Mouse (Mus musculus): ENCODE data around the gene Dnm3.

Dnm3 gene

DNA sequence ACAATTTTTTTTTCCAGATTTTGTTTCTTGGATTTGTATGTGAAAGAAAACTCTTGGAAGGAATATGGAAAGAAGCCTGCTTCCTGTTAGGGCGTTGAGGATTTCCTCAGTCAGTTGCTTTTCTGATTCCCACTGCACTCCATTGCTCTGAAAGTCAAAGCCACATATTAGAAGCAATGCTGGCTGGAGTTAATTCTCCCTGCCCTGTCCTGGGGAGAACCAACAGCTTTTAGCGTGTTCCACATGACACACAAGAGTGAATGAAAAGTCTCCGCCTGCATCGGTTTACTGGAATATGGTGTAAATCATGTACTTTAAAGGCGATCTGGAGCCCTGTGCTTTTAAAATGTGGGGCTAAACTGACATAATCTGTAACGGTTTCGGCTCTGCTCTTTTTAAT, 424.6 kb downstream of the Dnm3 start:
- DNase-seq: no peak

DNA sequence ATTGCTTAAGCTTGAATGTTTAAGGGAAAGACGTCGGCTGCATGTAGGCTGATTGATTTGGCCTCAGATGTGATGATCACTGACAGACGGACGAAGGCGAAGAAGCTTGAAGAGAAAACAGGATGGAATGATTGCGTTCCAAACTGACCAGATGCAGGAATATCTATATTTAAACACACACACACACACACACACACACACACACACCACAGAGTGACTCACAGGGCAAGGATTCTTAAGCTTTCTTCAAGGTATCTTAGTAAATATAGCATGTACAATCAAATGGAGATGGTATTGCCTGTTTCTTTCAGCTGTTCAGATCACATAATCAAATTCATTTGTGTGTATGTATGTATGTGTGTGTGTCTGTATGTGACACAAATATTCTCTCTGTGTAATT, 425.1 kb downstream of the Dnm3 start:
- DNase-seq: no peak

DNA sequence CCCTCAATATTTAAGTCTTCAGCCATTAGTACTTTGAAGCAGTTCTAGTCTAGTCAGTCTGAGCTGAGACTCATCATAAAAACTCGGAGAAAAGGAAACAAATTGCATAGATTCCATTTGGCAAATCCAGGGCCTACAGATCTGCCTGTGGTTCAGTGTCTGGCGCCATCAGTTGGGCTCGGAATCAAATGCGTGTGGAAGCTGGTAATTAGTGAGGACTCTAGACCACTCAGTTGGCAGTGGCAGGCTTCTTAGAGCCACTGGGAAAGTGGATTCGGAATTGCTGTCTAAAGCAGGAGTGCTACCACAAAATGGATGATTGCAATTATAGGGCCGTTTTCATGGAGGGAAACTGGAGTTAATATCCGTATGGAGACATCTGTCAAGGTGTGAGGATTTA, 425.7 kb downstream of the Dnm3 start:
- no peak for DNase-seq

DNA sequence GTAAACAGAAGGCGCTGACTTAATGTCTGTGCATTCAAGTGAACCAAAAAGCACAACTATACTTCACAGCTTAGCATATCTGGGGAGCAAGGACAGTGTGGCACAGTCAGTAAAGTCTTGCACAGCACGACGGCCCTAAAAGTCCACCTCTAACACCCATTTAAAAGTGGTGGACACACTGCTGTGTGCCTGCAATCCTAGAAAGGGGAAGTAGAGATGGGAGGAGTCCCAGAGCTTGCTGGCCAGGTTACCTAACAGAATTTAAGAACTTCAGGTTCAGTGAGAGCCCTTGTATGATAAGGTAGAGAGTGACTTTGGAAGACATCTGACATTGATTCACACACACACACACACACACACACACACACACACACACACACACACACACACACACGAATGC, 426.1 kb downstream of the Dnm3 start:
- DNase-seq: no peak

DNA sequence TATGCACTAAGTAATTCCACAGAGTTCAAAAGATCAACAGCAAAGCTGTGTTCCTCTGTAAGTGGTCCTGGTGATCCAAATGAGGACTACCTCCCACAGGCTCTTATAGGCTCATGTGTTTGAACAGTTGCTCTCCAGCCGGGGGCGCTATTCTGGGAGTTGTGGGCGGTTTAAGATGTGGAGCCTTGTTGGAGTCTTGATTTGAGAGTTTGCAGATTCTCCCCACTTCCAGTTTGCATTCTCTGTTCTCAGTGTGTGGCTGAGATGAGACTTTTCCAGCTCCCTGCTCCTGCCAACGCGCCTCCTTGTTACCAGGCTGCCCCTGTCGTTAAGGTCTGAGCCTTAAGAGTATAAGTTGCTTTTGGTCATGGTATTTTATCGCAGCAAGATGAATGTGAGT, 430.2 kb downstream of the Dnm3 start:
- no peak for DNase-seq

DNA sequence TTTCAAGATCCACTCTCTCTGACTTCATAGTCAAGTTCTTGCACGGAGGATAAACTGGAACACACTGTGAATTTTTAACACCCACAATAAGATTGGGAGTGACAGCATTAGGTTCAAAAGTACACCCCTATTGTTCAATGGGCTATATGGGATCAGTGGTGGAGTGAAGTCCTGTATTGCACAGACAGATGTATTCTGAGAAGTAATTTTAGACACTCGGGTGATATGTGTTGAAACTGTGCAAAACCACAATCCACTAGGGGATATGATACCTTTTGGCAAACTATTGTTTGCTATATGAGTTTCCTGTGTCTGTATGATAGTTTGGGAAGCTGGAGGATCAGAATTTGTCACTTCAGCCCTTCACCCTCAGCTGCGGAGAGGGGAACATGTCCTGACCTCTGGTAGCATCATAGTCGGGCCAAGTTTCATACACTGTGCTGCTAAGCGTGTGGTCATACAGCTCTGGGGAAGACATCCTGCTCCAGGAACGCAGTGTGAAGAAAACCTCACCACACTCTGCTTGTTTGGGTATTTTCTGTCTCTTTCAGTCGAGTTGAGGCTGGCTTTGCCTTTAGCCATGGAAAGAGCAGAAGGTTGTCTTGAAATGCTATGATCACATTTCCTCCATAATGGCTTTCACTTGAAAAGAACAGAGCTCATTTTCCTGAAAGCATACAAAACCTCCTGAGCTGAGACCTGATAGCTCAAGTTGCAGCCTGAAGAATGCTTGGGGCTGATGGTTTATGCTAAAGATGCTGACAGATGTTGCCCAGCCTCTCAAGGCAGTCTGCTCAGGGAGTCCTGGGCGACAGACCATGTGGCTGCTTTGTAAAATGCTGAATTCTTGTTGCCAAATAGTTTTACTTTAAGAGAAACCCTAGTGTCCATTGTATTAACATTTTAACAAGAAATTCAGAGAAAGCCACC, 433.8 kb downstream of the Dnm3 start:
- DNase-seq: no peak

DNA sequence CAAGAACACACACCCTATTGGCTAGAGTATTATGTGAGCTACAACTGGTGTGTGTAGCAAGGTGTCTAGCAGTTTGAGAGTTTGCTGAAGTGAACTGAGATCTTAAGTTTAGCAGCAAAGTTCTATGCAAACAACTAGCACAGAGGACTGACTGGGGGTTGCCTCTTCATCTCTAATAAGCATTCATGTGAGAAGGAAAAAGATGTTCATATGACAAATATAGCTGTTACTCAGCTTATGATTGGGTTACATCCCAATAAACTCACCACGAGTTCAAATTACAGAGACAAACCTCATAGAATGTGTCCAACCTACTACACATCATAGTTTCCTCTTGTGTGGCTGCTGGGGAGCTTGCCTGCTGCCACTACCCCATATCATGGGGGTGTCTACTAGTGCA, 434.6 kb downstream of the Dnm3 start:
- no peak for DNase-seq

DNA sequence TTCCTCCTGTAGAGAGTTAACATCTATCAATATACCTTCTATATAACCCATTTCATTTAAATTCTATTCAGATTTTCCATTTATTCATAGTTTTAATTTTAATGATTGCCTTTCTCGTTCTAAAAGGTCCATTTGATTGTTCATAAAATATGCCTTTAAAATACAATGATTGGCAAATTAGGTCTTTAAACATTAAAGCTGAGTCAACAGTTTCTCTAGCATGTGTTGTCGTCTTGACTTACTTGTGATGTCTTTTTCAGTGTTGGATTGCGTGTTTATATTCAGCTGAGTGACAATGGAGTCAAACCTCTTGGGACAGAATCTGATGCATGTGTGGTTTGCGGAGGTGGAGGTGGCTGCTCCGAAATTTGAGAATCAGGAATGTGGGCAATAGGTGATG, 435.4 kb downstream of the Dnm3 start:
- DNase-seq: no peak

DNA sequence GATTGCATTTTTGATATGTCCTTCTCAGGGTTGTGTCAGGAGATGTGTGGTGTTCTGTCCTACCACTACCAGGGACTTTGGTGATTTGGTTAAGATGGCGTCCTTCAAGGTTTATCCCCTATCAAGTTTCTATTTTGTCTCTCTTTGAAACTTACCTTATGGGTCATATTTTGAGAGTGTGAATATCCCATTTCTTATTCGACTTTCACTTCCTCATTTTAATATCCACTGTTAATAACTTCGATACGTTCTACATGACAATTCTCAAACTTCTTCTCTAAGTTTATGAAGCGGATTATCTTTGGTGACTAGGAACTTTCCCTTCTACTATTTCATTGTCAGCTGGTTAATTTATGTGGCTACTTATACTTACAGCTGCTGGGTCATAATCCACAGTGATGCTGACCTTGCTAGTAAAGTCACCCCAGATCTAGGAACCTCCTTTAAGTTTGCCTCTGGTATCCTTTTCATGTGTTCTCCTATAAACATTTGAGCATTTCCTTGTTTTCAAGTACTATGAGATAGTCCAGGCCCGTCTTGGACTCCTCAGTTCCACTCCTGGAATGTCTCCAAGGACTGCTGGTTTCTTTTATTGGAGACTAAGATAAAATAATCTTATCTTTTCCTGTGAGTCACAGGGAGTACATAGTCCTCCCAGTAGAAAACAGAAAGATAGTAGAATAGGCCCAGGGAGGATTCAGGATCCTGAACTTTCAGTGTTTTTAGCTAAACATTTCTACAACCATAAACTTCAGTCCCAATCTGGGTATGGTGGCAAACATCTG, 437.2 kb downstream of the Dnm3 start:
- no peak for DNase-seq

DNA sequence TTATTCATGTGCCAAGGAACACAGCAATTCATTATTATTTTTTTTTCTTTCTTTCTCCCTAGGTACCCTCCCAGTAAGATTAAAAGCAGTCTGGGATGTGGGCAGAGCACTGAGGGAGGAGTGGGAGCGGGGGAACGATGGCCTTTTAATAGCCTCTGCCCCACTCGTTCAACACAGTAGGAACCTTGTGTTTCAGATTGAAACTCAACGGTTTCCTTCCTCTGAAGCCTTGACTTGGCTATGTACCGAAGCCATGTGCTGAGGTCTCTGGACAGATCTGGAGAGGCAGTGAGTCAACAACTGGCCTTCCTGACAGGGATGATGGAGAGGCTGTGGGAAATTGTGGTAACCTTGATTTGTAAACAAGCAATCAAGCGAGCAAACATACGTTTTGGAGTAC, 438.0 kb downstream of the Dnm3 start:
- no peak for DNase-seq

DNA sequence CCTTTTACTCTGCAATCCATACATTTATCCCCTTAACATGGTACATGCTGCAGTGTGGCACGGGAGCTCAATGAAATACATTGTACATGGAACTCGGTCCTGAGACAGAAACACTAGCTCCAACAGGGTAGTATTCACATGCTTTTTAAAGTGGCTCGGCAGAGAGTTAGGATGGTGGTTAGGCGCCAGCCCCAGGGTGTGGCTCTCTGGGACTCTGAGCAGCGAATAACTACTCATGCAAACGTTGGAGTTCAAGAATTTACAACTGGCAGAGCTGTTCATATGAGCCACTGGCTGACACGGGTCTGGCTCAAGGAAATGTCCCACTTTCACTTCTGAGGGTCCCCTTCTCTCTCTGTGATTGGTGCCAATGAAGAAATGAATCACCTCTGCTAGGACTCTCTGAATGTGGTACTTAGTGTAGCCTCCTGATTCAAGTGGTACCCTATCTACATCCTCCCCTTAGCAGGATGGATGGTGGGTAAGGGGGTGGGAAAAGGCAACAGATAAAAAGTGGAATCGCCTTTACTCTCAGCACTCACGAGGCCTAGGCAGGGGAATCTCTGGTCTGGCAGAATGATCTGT, 438.7 kb downstream of the Dnm3 start:
- no peak for DNase-seq

DNA sequence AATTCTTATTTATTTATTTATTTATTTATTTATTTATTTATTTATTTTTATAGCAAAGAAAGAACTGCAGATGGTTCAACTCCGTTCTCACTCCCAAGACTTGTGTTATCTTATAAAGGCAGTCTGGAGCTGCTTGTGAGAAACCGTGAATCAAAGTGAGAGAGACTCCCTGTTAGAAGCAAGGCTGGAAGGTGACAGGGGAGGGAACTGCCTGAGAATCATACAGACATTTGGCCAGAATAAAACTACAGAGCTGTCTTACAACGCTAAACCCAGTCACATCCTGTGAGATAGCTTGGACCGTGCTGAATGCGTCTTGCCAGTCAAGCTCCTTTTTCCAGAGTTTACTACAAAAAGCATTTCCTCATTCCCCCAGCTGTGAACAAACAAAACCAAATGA, 439.4 kb downstream of the Dnm3 start:
- DNase-seq: no peak

DNA sequence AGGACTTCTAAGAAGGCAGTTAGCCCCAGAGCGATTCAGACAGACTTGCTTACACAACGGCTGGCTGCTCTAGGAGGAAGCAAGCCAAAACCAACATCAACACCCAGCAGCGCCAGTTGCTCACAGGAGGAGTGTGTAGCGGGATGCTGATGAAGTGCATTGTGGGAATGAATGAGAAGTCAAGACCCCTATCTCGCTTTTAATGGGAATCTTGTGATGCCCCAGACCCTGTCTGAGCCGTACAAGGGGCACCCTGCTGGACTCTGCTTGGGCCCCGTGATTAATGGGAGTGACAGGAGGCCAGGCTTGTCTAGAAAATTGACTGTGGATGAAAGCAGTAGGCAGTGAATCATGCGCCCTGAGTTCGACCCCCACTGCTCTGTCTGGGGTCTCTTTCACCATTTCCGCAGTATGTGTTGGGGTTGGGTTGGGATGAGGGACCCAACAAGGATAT, 439.8 kb downstream of the Dnm3 start:
- peak; percentile 20 for DNase-seq

DNA sequence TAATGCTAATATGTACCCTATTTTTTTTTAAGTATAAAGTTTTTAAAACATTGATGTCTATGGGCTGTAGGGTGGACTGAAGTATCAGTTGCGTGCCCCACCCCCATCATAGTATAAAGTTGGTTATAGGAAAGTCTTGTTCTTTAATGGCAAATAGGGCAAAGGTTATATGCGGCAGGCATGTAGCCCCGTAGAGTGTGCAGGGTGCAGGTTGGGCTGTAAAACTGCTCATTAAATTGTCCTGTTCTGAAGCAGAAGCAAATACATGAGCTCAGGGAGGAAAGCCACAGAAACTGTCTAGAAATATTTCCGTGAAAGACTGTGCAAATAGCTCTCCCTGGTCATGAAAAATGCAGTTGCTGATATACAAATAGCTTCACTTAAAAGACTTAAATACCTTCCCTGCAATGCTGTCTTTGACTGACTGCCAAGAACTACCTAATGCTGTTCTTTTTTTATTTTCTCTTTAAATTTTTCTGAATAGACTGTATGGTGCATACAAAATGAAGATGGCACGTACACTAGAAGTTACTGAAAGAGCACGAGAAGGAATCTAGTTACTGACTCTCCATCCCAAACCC, 440.6 kb downstream of the Dnm3 start:
- no peak for DNase-seq

DNA sequence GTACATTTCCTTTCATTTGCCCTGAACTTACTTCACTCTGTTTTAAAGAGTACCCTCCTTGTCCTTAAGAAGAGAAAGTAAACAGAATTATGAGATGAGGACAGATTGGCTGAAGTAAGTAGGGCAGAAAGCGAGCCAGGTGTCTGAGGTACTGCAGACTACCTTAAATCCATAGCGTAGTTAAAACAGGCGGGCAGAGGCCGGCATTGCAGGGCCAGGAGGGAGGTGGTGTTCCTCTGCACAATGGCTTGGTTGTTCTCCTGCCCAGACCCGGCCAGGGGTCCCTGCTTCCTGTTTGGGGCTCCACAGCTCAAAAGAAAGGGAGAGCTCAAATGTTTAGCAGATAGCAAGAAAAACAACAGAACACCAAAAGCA, 441.4 kb downstream of the Dnm3 start:
- no peak for DNase-seq

DNA sequence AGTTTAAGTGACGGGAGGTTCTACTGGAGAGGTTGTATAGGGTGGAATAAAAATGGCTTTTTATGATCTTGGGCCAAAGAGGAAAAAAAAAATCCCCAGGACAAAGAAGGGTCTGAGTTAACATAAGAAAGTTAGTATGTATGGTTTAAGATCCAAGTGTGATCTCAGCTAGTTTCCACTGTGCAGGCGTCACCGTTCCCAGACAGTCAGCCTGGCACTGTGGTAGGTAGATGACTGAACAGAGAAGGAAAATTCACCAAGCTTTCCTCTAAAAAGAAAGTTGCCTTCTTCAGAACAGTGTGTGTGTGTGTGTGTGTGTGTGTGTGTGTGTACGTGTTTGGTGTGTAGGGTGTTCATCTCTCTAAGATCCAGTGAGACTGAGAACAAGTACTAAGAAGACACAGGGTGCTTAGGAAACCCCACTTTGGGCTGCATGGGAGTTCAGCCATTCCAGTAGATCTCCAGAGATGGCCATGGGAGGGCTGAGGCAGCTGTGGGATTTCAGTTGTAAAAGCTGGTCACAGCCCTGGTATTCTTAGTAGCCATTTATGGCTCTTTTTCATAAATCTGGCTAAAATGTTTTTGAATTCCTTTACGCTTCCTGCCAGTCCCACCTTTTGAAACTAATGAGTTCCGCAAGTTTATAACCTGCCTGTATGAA, 441.9 kb downstream of the Dnm3 start:
- no peak for DNase-seq

DNA sequence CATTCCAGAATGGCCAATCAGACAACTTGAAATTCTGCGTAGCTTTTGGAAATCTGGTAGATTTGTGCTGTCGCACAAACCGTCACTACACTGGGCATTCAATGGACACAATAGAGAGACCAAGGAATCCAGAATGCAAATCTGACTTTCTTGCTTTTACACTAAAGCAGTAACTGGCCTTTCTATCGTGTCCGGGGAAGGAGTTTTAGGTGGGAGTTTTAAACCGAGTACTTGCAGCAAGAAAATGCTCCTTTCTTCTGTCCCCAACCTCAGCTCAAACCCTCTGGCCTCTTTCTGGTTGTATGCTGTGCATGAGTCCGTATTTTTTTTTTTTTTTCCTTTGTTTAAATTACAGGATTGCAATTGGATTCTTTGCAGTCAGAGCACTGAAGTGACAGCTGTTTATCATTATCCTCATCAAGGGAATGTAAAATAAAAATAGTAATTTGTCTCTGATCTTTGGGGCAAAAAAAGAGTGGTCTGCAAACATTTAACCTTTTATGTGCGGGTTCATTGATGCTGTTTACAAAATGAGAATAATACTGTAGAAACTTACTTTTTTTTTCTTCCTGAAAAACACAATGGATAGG, 454.1 kb downstream of the Dnm3 start:
- no peak for DNase-seq

DNA sequence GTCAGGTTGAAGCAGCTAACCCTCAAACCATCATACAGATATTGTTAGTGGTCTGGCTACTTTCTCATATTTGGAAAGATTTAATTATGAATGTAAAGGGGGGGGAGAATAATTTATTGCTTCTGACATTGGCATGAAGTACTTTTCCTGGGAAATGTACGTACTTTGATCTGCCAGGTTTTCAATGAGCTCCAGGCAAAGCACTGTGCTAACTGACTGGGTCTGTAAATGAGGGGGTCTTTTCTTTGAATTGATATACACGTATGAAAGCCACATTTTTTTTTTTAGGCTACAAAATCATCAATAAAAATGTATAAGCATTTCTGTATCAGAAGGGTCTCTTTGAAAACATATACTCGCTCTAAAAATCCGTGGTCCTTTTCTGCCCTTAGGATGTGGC, 457.1 kb downstream of the Dnm3 start:
- no peak for DNase-seq

DNA sequence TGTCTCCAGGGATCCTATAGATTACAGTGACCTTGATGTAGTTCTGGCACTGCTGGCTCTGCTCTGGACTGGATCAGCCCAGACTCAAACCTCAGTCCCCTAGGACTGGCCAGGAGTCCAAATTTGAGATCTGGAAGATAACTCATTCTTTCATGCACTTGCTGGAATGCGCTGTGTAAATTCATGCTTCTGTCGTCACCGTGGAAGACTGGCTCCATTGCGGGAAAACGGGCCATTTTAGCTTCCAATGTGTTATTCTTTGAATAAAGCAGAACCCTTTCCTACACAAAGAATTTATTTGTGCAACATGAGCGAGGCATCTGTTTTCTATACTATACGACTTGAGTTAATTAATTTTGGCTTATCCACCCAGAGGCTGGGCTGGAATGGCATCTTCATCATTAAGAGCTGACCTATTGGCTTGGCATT, 457.5 kb downstream of the Dnm3 start:
- DNase-seq: no peak

DNA sequence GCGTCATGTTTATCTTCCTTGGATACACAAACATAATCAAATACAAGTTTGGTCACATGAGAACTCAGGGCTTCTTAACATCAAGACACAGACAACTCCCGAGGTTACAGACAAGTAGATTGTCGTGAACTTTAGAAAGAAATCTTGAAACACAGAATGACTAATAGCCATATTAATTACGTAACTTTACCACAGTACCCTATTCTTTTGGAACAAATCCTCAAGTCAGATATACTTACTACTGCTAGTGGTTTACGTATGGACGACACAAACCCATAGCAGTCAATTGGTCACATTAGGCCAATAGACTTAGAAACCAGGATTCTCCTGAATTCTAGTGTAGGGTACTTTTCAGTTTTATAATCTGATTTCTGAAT, 459.2 kb downstream of the Dnm3 start:
- no peak for DNase-seq

DNA sequence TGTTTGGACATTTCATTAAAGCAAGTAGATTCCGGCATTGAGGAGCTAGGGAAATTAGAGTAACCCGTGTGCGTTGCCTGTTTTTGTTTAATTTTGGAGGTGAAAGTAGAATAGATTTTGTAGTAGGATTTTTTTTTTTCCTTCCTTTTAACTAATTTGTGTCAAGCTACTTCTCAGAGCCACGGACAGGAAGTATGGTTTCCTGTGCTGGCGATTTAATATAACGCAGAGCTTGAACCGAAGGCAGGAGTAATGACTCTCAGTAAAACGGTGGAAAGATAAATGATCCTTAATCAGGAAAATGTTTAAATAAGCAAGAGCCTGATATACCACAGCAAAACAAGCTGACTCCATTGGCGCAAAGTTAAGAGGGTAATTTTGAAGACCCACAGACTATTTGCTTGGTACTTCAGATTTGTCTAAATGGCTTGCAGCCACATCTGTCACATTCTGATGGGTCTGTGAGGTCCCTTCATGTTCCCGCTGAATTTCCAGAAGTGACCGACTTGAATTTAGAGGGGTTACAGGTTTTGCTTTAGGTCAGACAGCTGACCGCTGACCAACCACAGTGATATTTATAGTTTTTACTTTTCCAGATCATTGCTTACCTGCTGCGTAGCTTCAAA, 459.7 kb downstream of the Dnm3 start:
- no peak for DNase-seq

DNA sequence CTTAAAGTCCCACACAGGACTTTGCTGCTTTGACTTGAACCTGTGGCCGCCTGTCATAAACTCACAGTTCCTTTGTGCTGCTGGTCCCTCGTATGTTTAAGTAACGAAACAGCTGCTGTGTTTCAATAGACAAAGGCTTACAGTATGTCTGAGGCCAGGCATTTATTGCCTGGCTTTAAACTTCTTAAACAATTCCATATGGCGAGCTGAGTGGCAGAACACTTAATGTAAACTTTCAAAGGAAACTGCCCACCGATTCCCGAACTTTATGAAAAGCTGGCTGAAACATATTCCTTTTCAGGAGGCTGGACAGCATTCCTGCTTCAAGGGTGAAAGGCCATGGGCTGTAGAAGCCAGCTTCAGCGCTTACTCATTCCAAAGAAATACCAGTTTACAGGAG, 460.9 kb downstream of the Dnm3 start:
- DNase-seq: no peak

All from cerebellum, adult 11-12 months (tissue).